Mouse (Mus musculus): ENCODE data around the gene Notch3. TPM values are rescaled to one million over a fixed set of nuclear protein-coding genes. Genes with fewer than 3 reads are reported as not detected.

Notch3 gene
- polyA plus RNA-seq, 1 experiment: 7.2 TPM

GRCm38 (mm10) chr17:32199796-32200195, 33.1 kb upstream of the Notch3 start:
- no peak for TF ChIP-seq CTCF (IDR thresholded peaks at IDR 0.05; ENCODE audit: control insufficient read depth, insufficient read depth, low read length)
- TF ChIP-seq POLR2A (IDR thresholded peaks at IDR 0.05; ENCODE audit: borderline replicate concordance, control insufficient read depth, low read depth, low read length): no peak
- Histone ChIP-seq H3K4me1 (ENCODE audit: control insufficient read depth, insufficient read depth, low read length) (no peaks in the 10 kb centered on the region), H3K27ac (ENCODE audit: control insufficient read depth, insufficient read depth, low read depth, low read length, poor library complexity) (no peak overlapping the region), H3K4me3 (replicated peaks; ENCODE audit: control insufficient read depth, low read depth, low read length) (no peak overlapping the region)
- 80% methylated on average over 2 of the region's 2 CpGs for WGBS

- Histone ChIP-seq H3K27ac (ENCODE audit: control insufficient read depth, insufficient read depth, low read depth, low read length, poor library complexity) (0 out of 2 replicates have a peak overlapping the region, but pooled peaks have one; percentile 13), H3K4me3 (replicated peaks; ENCODE audit: control insufficient read depth, low read depth, low read length) (no peak overlapping the region), H3K4me1 (ENCODE audit: control insufficient read depth, insufficient read depth, low read length) (no peaks in the 10 kb centered on the region)
- TF ChIP-seq CTCF (IDR thresholded peaks at IDR 0.05; ENCODE audit: control insufficient read depth, insufficient read depth, low read length) (no peak), POLR2A (IDR thresholded peaks at IDR 0.05; ENCODE audit: borderline replicate concordance, control insufficient read depth, low read depth, low read length) (no peak)
- 93% methylated on average over 14 of the region's 14 CpGs for WGBS
These were observed 30.5 kb upstream of the Notch3 start for GRCm38 (mm10) chr17:32197156-32197555.

GRCm38 (mm10) chr17:32195725-32196124, 29.1 kb upstream of the Notch3 start:
- no peak for TF ChIP-seq CTCF (IDR thresholded peaks at IDR 0.05; ENCODE audit: control insufficient read depth, insufficient read depth, low read length)
- no peak for TF ChIP-seq POLR2A (IDR thresholded peaks at IDR 0.05; ENCODE audit: borderline replicate concordance, control insufficient read depth, low read depth, low read length)
- no peak overlapping the region for H3K27ac ChIP-seq (ENCODE audit: control insufficient read depth, insufficient read depth, low read depth, low read length, poor library complexity)
- WGBS: 33% methylated on average over 5 of the region's 5 CpGs
- no peaks in the 10 kb centered on the region for H3K4me1 ChIP-seq (ENCODE audit: control insufficient read depth, insufficient read depth, low read length)
- no peak overlapping the region for H3K4me3 ChIP-seq (replicated peaks; ENCODE audit: control insufficient read depth, low read depth, low read length)

- H3K4me1 ChIP-seq (ENCODE audit: control insufficient read depth, insufficient read depth, low read length): peaks cover 2% of the 10 kb centered on the region; the same call in 1 of the 2 replicates
- H3K4me3 ChIP-seq (replicated peaks; ENCODE audit: control insufficient read depth, low read depth, low read length): no peak overlapping the region
- 60% methylated on average over 5 of the region's 5 CpGs for WGBS
- TF ChIP-seq CTCF (IDR thresholded peaks at IDR 0.05; ENCODE audit: control insufficient read depth, insufficient read depth, low read length): no peak
- no peak for TF ChIP-seq POLR2A (IDR thresholded peaks at IDR 0.05; ENCODE audit: borderline replicate concordance, control insufficient read depth, low read depth, low read length)
- H3K27ac ChIP-seq (ENCODE audit: control insufficient read depth, insufficient read depth, low read depth, low read length, poor library complexity): no peak overlapping the region; the same call in 1 of the 2 replicates
These were observed 26.4 kb upstream of the Notch3 start for GRCm38 (mm10) chr17:32193010-32193409.

- no peak overlapping the region for H3K27ac ChIP-seq (ENCODE audit: control insufficient read depth, insufficient read depth, low read depth, low read length, poor library complexity)
- whole genome bisulfite sequencing: 14% methylated on average over 5 of the region's 5 CpGs
- peaks cover 2% of the 10 kb centered on the region; the same call in 1 of the 2 replicates for H3K4me1 ChIP-seq (ENCODE audit: control insufficient read depth, insufficient read depth, low read length)
- no peak overlapping the region for H3K4me3 ChIP-seq (replicated peaks; ENCODE audit: control insufficient read depth, low read depth, low read length)
- no peak for TF ChIP-seq POLR2A (IDR thresholded peaks at IDR 0.05; ENCODE audit: borderline replicate concordance, control insufficient read depth, low read depth, low read length)
- TF ChIP-seq CTCF (IDR thresholded peaks at IDR 0.05; ENCODE audit: control insufficient read depth, insufficient read depth, low read length): no peak
These were observed 23.2 kb upstream of the Notch3 start for GRCm38 (mm10) chr17:32189850-32190249.

- TF ChIP-seq POLR2A (IDR thresholded peaks at IDR 0.05; ENCODE audit: borderline replicate concordance, control insufficient read depth, low read depth, low read length): no peak
- TF ChIP-seq CTCF (IDR thresholded peaks at IDR 0.05; ENCODE audit: control insufficient read depth, insufficient read depth, low read length): no peak
- Histone ChIP-seq H3K27ac (ENCODE audit: control insufficient read depth, insufficient read depth, low read depth, low read length, poor library complexity) (no peak within 1 kb of the TSS), H3K4me1 (ENCODE audit: control insufficient read depth, insufficient read depth, low read length) (peaks cover 2% of the 10 kb centered on the region; the same call in 1 of the 2 replicates), H3K4me3 (replicated peaks; ENCODE audit: control insufficient read depth, low read depth, low read length) (no peak within 1 kb of the TSS)
- 20% methylated on average over 42 of the region's 42 CpGs for WGBS
These were observed 22.4 kb upstream of the Notch3 start, which contains the start of gene Ephx3 for GRCm38 (mm10) chr17:32188863-32189636. Gene Ephx3 (minus strand): TSS chr17:32189549.

GRCm38 (mm10) chr17:32183017-32183416, 16.4 kb upstream of the Notch3 start:
- WGBS: 64% methylated on average over 8 of the region's 8 CpGs
- H3K4me3 ChIP-seq (replicated peaks; ENCODE audit: control insufficient read depth, low read depth, low read length): no peak overlapping the region
- no peaks in the 10 kb centered on the region for H3K4me1 ChIP-seq (ENCODE audit: control insufficient read depth, insufficient read depth, low read length)
- TF ChIP-seq CTCF (IDR thresholded peaks at IDR 0.05; ENCODE audit: control insufficient read depth, insufficient read depth, low read length) (no peak), POLR2A (IDR thresholded peaks at IDR 0.05; ENCODE audit: borderline replicate concordance, control insufficient read depth, low read depth, low read length) (no peak)
- no peak overlapping the region for H3K27ac ChIP-seq (ENCODE audit: control insufficient read depth, insufficient read depth, low read depth, low read length, poor library complexity)

GRCm38 (mm10) chr17:32179621-32180491, 13.2 kb upstream of the Notch3 start:
- H3K4me3 ChIP-seq (replicated peaks; ENCODE audit: control insufficient read depth, low read depth, low read length): no peak overlapping the region
- WGBS: 68% methylated on average over 11 of the region's 11 CpGs
- no peak overlapping the region for H3K27ac ChIP-seq (ENCODE audit: control insufficient read depth, insufficient read depth, low read depth, low read length, poor library complexity)
- no peaks in the 10 kb centered on the region; the same call in 1 of the 2 replicates for H3K4me1 ChIP-seq (ENCODE audit: control insufficient read depth, insufficient read depth, low read length)
- no peak for TF ChIP-seq POLR2A (IDR thresholded peaks at IDR 0.05; ENCODE audit: borderline replicate concordance, control insufficient read depth, low read depth, low read length)
- no peak for TF ChIP-seq CTCF (IDR thresholded peaks at IDR 0.05; ENCODE audit: control insufficient read depth, insufficient read depth, low read length)
